Mouse (Mus musculus) limb, embryonic 11.5 days (tissue): Measurements from ENCODE around the gene Adamts7. TPM values are rescaled to one million over a fixed set of nuclear protein-coding genes. Genes with fewer than 3 reads are reported as not detected.

ENCODE experiments used
- ATAC-seq: fragments of 200-750 bp; cut with Nextera tagmentation; 2 replicates; pipeline ENCODE4 v1.8.0; 2017; ENCODE audit warnings: low read depth; ENCODE audit not compliant: insufficient number of reproducible peaks, low FRiP score, low TSS enrichment
- DNase-seq: peaks from one replicate; pipeline ENCODE4 v3.0.0-alpha.2; 2015; ENCODE audit warnings: low spot score
- H3K27ac ChIP-seq: fragments of 300-500 bp; sonication (generic); replicated peaks from 2 replicates; pipeline ENCODE4 v1.5.1; 2014; ENCODE audit warnings: low read depth, mild to moderate bottlenecking, low read length
- H3K27me3 ChIP-seq: fragments of 300-500 bp; sonication (generic); 2 replicates; pipeline ENCODE4 v1.6.1; 2014; ENCODE audit warnings: mild to moderate bottlenecking, low read length, mixed read lengths; ENCODE audit not compliant: control insufficient read depth, insufficient read depth
- H3K36me3 ChIP-seq: fragments of 300-500 bp; sonication (generic); 2 replicates; pipeline ENCODE4 v1.6.1; 2014; ENCODE audit warnings: mild to moderate bottlenecking, low read length, moderate library complexity, mixed read lengths; ENCODE audit not compliant: control insufficient read depth, insufficient read depth
- H3K4me1 ChIP-seq: fragments of 300-500 bp; sonication (generic); 2 replicates; pipeline ENCODE4 v1.6.1; 2014; ENCODE audit warnings: low read length, mixed read lengths; ENCODE audit not compliant: control insufficient read depth, insufficient read depth
- H3K4me2 ChIP-seq: fragments of 300-500 bp; sonication (generic); 2 replicates; pipeline ENCODE4 v1.6.1; 2014; ENCODE audit warnings: low read depth, mild to moderate bottlenecking, moderate library complexity; ENCODE audit not compliant: severe bottlenecking
- H3K4me3 ChIP-seq: fragments of 300-500 bp; sonication (generic); 2 replicates; pipeline ENCODE4 v1.5.1; 2014; ENCODE audit warnings: low read depth, low read length
- H3K9ac ChIP-seq: fragments of 300-500 bp; sonication (generic); 2 replicates; pipeline ENCODE4 v1.6.1; 2014; ENCODE audit warnings: mild to moderate bottlenecking, low read length
- H3K9me3 ChIP-seq: fragments of 300-500 bp; sonication (generic); 2 replicates; pipeline ENCODE4 v1.6.1; 2016; ENCODE audit warnings: low read length; ENCODE audit not compliant: control insufficient read depth
- WGBS: fragments of 180-500 bp; shearing (Covaris S2); extraction: QIAGEN DNeasy Blood & Tissue Kit; methylation state at CpG from one replicate; pipeline ENCODE4 v1.1.7; 2014; 5-methylcytosine and 5-hydroxymethylcytosine counted together
- polyA plus RNA-seq: library from polyadenylated mRNA; unstranded; fragments of >200 nt; fragmentation: Nextera tagmentation; extraction: Ambion mirVana; gene quantifications from 2 replicates; pipeline ENCODE4 v1.2.1, GENCODE M21; 2014

Gene Adamts7
- polyA plus RNA-seq, 1 experiment from 2014 or later, result 12.7 TPM

DNA sequence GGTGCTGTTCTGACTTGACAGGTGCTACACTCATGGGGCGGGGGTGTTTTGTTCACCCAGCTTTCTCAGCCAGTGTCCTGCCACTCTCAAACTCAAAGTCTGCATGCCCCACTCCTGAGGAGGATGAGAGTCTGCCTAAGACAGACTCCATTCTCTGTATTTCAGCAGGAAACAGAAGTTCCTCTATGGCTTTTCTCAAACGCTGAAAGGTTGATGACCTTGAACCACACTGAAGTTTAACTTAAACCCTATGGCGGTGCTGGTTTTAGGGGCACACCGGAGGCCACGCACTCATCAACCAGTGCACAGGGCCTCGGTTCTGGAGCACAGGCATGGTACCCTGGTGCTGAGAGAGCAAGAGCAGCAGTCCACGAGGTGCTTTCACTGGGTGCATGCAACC lies 94.4 kb downstream of the Adamts7 start:
- ATAC-seq, result no peak
- no peak for DNase-seq
- WGBS, result 79% methylated on average over 7 of the region's 7 CpGs
- H3K9ac ChIP-seq, result no peak overlapping the region
- H3K9me3 ChIP-seq, result no peaks in the 10 kb centered on the region
- H3K4me2 ChIP-seq, result no peak overlapping the region
- H3K4me3 ChIP-seq, result no peak overlapping the region
- no peak overlapping the region for H3K27ac ChIP-seq
- H3K27me3 ChIP-seq, result no peaks in the 10 kb centered on the region
- H3K36me3 ChIP-seq, result no peaks in the 10 kb centered on the region
- H3K4me1 ChIP-seq, result no peaks in the 10 kb centered on the region

Other genes starting within 250 kb of the Adamts7 start
- 8.2 and 12.2 TPM in 2 replicates for gene Ctsh, start 108.9 kb upstream of the Adamts7 start, polyA plus RNA-seq
- 470 and 473 TPM in 2 replicates for gene Morf4l1, start 48.3 kb upstream of the Adamts7 start, polyA plus RNA-seq
- 9.6 and 11.2 TPM in 2 replicates for gene Tbc1d2b, start 107.7 kb downstream of the Adamts7 start, polyA plus RNA-seq